Mouse (Mus musculus) heart, embryonic 16.5 days (tissue): Measurements from ENCODE around the gene Ccdc182. TPM values are rescaled to one million over a fixed set of nuclear protein-coding genes. Genes with fewer than 3 reads are reported as not detected.

ENCODE experiments used
- ATAC-seq: fragments of 200-750 bp; cut with Nextera tagmentation; replicated peaks from 2 replicates; pipeline ENCODE4 v1.8.0; 2017; ENCODE audit warnings: moderate number of reproducible peaks; ENCODE audit not compliant: insufficient read depth, low FRiP score; ENCODE audit errors: extremely low read depth
- H3K27ac ChIP-seq: fragments of 300-500 bp; sonication (generic); 2 replicates; pipeline ENCODE4 v1.5.1; 2014; ENCODE audit warnings: mild to moderate bottlenecking, low read length, control low read depth, moderate library complexity
- H3K27me3 ChIP-seq: fragments of 300-500 bp; sonication (generic); 2 replicates; pipeline ENCODE4 v1.6.1; 2014; ENCODE audit warnings: low read length, mixed read lengths; ENCODE audit not compliant: control insufficient read depth, insufficient read depth
- H3K36me3 ChIP-seq: fragments of 300-500 bp; sonication (generic); 2 replicates; pipeline ENCODE4 v1.6.1; 2014; ENCODE audit not compliant: control insufficient read depth, insufficient read depth
- H3K4me1 ChIP-seq: fragments of 300-500 bp; sonication (generic); 2 replicates; pipeline ENCODE4 v1.6.1; 2014; ENCODE audit warnings: low read length, mixed read lengths; ENCODE audit not compliant: control insufficient read depth, insufficient read depth
- H3K4me2 ChIP-seq: fragments of 300-500 bp; sonication (generic); 2 replicates; pipeline ENCODE4 v1.6.1; 2014; ENCODE audit warnings: low read depth, mild to moderate bottlenecking, control low read depth, low read length
- H3K4me3 ChIP-seq: fragments of 300-500 bp; sonication (generic); 2 replicates; pipeline ENCODE4 v1.5.1; 2014; ENCODE audit warnings: mild to moderate bottlenecking, control low read depth, low read length
- H3K9ac ChIP-seq: fragments of 300-500 bp; sonication (generic); 2 replicates; pipeline ENCODE4 v1.6.1; 2014; ENCODE audit warnings: low read length, control low read depth
- H3K9me3 ChIP-seq: fragments of 300-500 bp; sonication (generic); replicated peaks from 2 replicates; pipeline ENCODE4 v1.6.1; 2016; ENCODE audit warnings: low read length; ENCODE audit not compliant: control insufficient read depth
- WGBS: fragments of 180-500 bp; shearing (Covaris S2); extraction: QIAGEN DNeasy Blood & Tissue Kit; methylation state at CpG from one replicate; pipeline ENCODE4 v1.1.7; 2014; 5-methylcytosine and 5-hydroxymethylcytosine counted together
- polyA plus RNA-seq: library from polyadenylated mRNA; unstranded; fragments of >200 nt; fragmentation: Nextera tagmentation; extraction: Ambion mirVana; gene quantifications from 2 replicates; pipeline ENCODE4 v1.2.1, GENCODE M21; 2015

Ccdc182 gene
- polyA plus RNA-seq, 1 experiment from 2014 or later, result not detected

DNA sequence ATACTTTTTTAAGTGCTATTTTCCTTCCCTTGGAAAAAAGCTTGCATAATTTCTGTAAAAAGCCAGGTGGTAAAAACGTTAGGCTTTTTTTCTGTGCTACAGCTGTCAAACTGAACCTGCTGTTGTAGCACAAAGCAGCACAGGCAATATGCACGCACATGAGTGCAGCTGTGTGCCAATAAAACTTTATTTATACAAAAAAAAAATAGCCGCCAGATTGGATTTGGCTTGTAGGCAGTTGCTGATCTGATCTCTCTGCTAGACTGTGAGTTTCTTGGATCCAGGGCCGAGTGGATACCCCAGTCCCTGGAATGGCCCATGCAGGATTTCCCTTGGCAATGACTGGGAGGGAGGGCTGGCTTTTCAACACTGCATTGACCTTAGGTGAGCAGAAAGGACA, 36.2 kb upstream of the Ccdc182 start:
- WGBS, result 80% methylated on average over 4 of the region's 4 CpGs
- Histone ChIP-seq H3K9ac (no peak overlapping the region), H3K36me3 (no peaks in the 10 kb centered on the region), H3K4me1 (peaks cover 22% of the 10 kb centered on the region), H3K4me2 (no peak overlapping the region), H3K9me3 (peaks cover 9% of the 10 kb centered on the region), H3K4me3 (no peak overlapping the region), H3K27ac (no peak overlapping the region), H3K27me3 (no peaks in the 10 kb centered on the region)
- ATAC-seq, result no peak

GRCm38 (mm10) chr11:88258212-88258611, 35.6 kb upstream of the Ccdc182 start:
- no peak overlapping the region for H3K4me2 ChIP-seq
- H3K4me1 ChIP-seq, result peaks cover 17% of the 10 kb centered on the region
- H3K9ac ChIP-seq, result no peak overlapping the region
- ATAC-seq, result no peak
- peaks cover 9% of the 10 kb centered on the region for H3K9me3 ChIP-seq
- H3K27ac ChIP-seq, result no peak overlapping the region
- WGBS, result 79% methylated on average over 4 of the region's 4 CpGs
- H3K36me3 ChIP-seq, result no peaks in the 10 kb centered on the region
- H3K27me3 ChIP-seq, result no peaks in the 10 kb centered on the region
- no peak overlapping the region for H3K4me3 ChIP-seq

GRCm38 (mm10) chr11:88260463-88260862, 33.4 kb upstream of the Ccdc182 start:
- no peaks in the 10 kb centered on the region for H3K27me3 ChIP-seq
- 20% methylated on average over 7 of the region's 7 CpGs for WGBS
- ATAC-seq, result peak; percentile 60
- H3K9me3 ChIP-seq, result peaks cover 9% of the 10 kb centered on the region
- peaks cover 9% of the 10 kb centered on the region for H3K4me1 ChIP-seq
- peak overlapping the region; percentile 26; the same call in 1 of the 2 replicates for H3K9ac ChIP-seq
- peak overlapping the region; percentile 52 for H3K27ac ChIP-seq
- no peak overlapping the region for H3K4me3 ChIP-seq
- H3K36me3 ChIP-seq, result no peaks in the 10 kb centered on the region
- no peak overlapping the region for H3K4me2 ChIP-seq

DNA sequence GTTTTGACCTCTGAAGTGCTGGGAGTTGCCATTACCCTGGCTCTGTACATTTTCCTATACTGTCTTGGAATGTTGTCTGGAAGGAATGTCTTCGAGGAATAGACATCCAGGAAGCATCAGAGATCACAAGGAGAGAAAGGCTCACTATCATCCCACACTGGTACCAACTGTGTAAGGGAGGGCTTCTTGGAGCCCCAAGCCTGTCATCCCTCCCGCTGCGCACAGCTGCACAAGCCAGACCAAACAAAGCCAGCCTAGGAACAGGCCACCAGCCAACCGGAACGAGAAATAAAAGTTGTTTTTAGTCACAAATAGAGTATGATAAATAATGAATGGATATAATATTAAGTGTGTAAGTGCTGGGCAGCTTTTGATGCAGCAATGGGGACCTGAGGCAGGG, 29.0 kb upstream of the Ccdc182 start:
- WGBS, result 73% methylated on average over 5 of the region's 5 CpGs
- no peak overlapping the region for H3K9ac ChIP-seq

DNA sequence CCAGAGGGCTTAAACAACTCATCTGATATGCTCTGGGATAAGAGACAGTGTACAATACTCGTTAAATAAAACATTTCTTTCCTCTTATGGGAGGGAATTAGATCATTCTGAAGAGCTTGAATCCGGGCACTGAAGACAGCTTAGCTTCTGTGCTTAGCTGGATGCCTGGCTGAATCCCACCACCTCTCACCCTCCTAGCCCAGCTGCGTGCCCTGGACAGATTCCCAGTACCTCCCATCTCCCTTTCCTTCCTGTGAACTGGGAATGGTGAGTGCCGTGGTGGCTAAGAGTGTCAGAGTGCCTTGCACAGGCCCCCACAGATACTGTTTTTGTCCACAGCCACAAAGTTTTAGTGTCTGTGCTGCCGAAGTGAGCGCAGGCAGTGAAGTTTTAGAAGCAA, 27.5 kb upstream of the Ccdc182 start:
- no peaks in the 10 kb centered on the region for H3K27me3 ChIP-seq
- 0 out of 2 replicates have a peak, but pooled peaks cover 3% of the 10 kb centered on the region for H3K4me1 ChIP-seq
- H3K9me3 ChIP-seq, result no peaks in the 10 kb centered on the region
- WGBS, result 50% methylated on average over 6 of the region's 6 CpGs
- no peak overlapping the region for H3K4me3 ChIP-seq
- ATAC-seq, result no peak
- H3K4me2 ChIP-seq, result no peak overlapping the region
- no peak overlapping the region for H3K27ac ChIP-seq
- H3K9ac ChIP-seq, result no peak overlapping the region
- no peaks in the 10 kb centered on the region for H3K36me3 ChIP-seq

More for the DNA sequence above, 29.0 kb upstream of the Ccdc182 start:
- Histone ChIP-seq H3K27me3 (no peaks in the 10 kb centered on the region), H3K36me3 (no peaks in the 10 kb centered on the region), H3K9me3 (peaks cover 1% of the 10 kb centered on the region), H3K27ac (no peak overlapping the region), H3K4me3 (no peak overlapping the region), H3K4me2 (no peak overlapping the region), H3K4me1 (peaks cover 12% of the 10 kb centered on the region)
- no peak for ATAC-seq

- WGBS, result 60% methylated on average over 3 of the region's 3 CpGs
- no peak for ATAC-seq
Observed at GRCm38 (mm10) chr11:88271870-88272269, 22.0 kb upstream of the Ccdc182 start.

DNA sequence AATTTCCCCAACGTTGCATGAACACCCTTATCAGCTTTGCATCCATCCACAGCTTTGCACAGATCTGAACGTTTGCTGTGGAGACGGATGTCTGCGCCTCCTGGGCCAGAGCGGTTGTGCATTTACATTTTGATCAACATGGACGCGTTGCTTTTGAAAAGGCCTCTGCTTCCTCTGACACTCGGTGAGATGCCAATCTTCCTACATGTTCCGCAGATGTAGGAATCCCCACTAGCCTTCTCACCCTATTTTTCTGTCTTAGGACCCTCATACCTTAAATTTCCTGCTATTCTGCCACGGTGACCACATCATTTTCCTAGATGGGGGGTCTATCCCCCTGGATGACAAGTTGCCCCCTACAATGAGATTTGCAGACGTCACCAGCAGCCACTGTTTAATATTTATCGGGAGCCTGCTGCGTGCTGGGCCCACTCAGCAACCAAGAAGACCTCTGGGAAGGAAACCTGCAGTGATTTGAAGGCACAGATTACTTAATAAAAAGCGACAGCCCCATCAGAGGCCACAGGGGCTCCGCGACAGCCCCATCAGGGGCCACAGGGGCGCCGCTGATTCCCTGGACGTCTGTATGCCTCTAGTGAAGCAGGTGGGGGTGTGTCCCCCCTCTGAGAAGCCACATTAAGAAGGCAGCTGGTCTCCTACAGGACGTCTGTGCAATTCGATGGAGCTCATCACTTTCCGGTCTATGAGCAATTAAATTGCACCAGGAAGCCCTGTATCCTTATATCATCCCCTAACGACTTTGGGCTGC, 19.6 kb upstream of the Ccdc182 start:
- ATAC-seq, result no peak
- 65% methylated on average over 23 of the region's 23 CpGs for WGBS
- Histone ChIP-seq H3K36me3 (no peaks in the 10 kb centered on the region), H3K4me1 (peaks cover 23% of the 10 kb centered on the region), H3K4me2 (no peak overlapping the region), H3K27me3 (no peaks in the 10 kb centered on the region), H3K9me3 (no peaks in the 10 kb centered on the region), H3K4me3 (no peak overlapping the region), H3K9ac (no peak overlapping the region), H3K27ac (no peak overlapping the region)

More at GRCm38 (mm10) chr11:88271870-88272269, 22.0 kb upstream of the Ccdc182 start:
- Histone ChIP-seq H3K9ac (no peak overlapping the region), H3K4me2 (no peak overlapping the region), H3K9me3 (no peaks in the 10 kb centered on the region), H3K27ac (no peak overlapping the region), H3K4me3 (no peak overlapping the region), H3K36me3 (no peaks in the 10 kb centered on the region), H3K4me1 (peaks cover 22% of the 10 kb centered on the region), H3K27me3 (no peaks in the 10 kb centered on the region)

GRCm38 (mm10) chr11:88274901-88275498, 18.9 kb upstream of the Ccdc182 start:
- Histone ChIP-seq H3K4me2 (no peak overlapping the region), H3K4me1 (peaks cover 23% of the 10 kb centered on the region), H3K9ac (peak overlapping the region; percentile 39), H3K4me3 (no peak overlapping the region), H3K27me3 (no peaks in the 10 kb centered on the region), H3K9me3 (no peaks in the 10 kb centered on the region), H3K36me3 (no peaks in the 10 kb centered on the region), H3K27ac (no peak overlapping the region)
- ATAC-seq, result no peak
- WGBS, result 31% methylated on average over 13 of the region's 13 CpGs

GRCm38 (mm10) chr11:88275949-88276348, 17.9 kb upstream of the Ccdc182 start:
- no peak overlapping the region for H3K9ac ChIP-seq
- H3K9me3 ChIP-seq, result no peaks in the 10 kb centered on the region
- H3K4me1 ChIP-seq, result peaks cover 23% of the 10 kb centered on the region
- 78% methylated on average over 6 of the region's 6 CpGs for WGBS
- H3K27me3 ChIP-seq, result no peaks in the 10 kb centered on the region
- H3K27ac ChIP-seq, result 0 out of 2 replicates have a peak overlapping the region, but pooled peaks have one; percentile 0
- ATAC-seq, result no peak
- no peaks in the 10 kb centered on the region for H3K36me3 ChIP-seq
- no peak overlapping the region for H3K4me3 ChIP-seq
- no peak overlapping the region for H3K4me2 ChIP-seq
